Mouse (Mus musculus): ENCODE results near the gene 1700001L19Rik. TPM values are rescaled to one million over a fixed set of nuclear protein-coding genes. Genes with fewer than 3 reads are reported as not detected.

The 1700001L19Rik gene
- polyA plus RNA-seq, 1 experiment from 2014 or later: 1.6 TPM

- WGBS: 85% methylated on average over 3 of the region's 3 CpGs
- Histone ChIP-seq H3K4me1 (no peaks in the 10 kb centered on the region), H3K9me3 (no peaks in the 10 kb centered on the region), H3K4me3 (no peak overlapping the region), H3K4me2 (replicated peaks) (no peak overlapping the region), H3K27me3 (replicated peaks) (no peaks in the 10 kb centered on the region), H3K36me3 (no peaks in the 10 kb centered on the region; the same call in 1 of the 2 replicates), H3K27ac (no peak overlapping the region), H3K9ac (no peak overlapping the region)
- ATAC-seq (ENCODE audit: low FRiP score, low read depth): no peak
Observed at GRCm38 (mm10) chr13:68627041-68627440, 29.8 kb downstream of the 1700001L19Rik start.

- Histone ChIP-seq H3K4me2 (replicated peaks) (no peak overlapping the region), H3K36me3 (no peaks in the 10 kb centered on the region), H3K4me3 (no peak overlapping the region), H3K9ac (no peak overlapping the region), H3K9me3 (no peaks in the 10 kb centered on the region), H3K4me1 (no peaks in the 10 kb centered on the region), H3K27ac (no peak overlapping the region), H3K27me3 (replicated peaks) (no peaks in the 10 kb centered on the region)
- no peak for ATAC-seq (ENCODE audit: low FRiP score, low read depth)
- WGBS: 100% methylated on average over 1 of the region's 1 CpGs
Observed at GRCm38 (mm10) chr13:68642786-68643185, 45.6 kb downstream of the 1700001L19Rik start.

Other genes with a start within 250 kb of the 1700001L19Rik start
- gene Mtrr, start 15.3 kb upstream of the 1700001L19Rik start, polyA plus RNA-seq (2016; fragmentation: Nextera tagmentation; extraction: Ambion mirVana): 15.5 and 16.5 TPM in 2 replicates
- 27.5 and 29.2 TPM in 2 replicates for gene Fastkd3, start 15.2 kb upstream of the 1700001L19Rik start, polyA plus RNA-seq (2016; fragmentation: Nextera tagmentation; extraction: Ambion mirVana)